Mouse (Mus musculus) adrenal gland, adult 18-20 months (tissue): ENCODE data around the gene Napepld. TPM values are rescaled to one million over a fixed set of nuclear protein-coding genes. Genes with fewer than 3 reads are reported as not detected.

Source experiments
- DNase-seq, 2 experiments: peaks; one replicate each; pipeline ENCODE4 v3.0.0; 2021 to 2022; ENCODE audit warnings: low spot score in 2 of 2
- long read RNA-seq, 2 experiments: library from polyadenylated mRNA; stranded (forward); transcript quantifications; one replicate each; pipeline ENCODE4 v2.0.0; 2021
- total RNA-seq, 2 experiments: library from RNA; stranded (reverse); gene quantifications; 1 replicate in 1 of 2; 2 replicates in 1 of 2; pipeline ENCODE4 v1.2.3; 2021

Napepld gene
- 10 to 100 TPM in 1 of 2 experiments, 1 to 10 TPM in 1; 9.8 to 26.2 TPM for total RNA-seq
- long read RNA-seq, experiment 1, transcript Napepld-202 (5 exons, 3,954 nt): major isoform, 5 of 9 reads
- long read RNA-seq, experiment 1, partial matches to known transcripts: 0 of 9 reads
- long read RNA-seq, experiment 1, other reads (novel, unspliced or antisense): 1 of 9 reads
- long read RNA-seq, experiment 2, transcript Napepld-201 (5 exons, 3,724 nt): major isoform, 25 of 58 reads
- long read RNA-seq, experiment 2, transcript Napepld-202 (5 exons, 3,954 nt): minor isoform, 16 of 58 reads
- long read RNA-seq, experiment 2, partial matches to known transcripts: 6 of 58 reads
- long read RNA-seq, experiment 2, other reads (novel, unspliced or antisense): 11 of 58 reads

DNA sequence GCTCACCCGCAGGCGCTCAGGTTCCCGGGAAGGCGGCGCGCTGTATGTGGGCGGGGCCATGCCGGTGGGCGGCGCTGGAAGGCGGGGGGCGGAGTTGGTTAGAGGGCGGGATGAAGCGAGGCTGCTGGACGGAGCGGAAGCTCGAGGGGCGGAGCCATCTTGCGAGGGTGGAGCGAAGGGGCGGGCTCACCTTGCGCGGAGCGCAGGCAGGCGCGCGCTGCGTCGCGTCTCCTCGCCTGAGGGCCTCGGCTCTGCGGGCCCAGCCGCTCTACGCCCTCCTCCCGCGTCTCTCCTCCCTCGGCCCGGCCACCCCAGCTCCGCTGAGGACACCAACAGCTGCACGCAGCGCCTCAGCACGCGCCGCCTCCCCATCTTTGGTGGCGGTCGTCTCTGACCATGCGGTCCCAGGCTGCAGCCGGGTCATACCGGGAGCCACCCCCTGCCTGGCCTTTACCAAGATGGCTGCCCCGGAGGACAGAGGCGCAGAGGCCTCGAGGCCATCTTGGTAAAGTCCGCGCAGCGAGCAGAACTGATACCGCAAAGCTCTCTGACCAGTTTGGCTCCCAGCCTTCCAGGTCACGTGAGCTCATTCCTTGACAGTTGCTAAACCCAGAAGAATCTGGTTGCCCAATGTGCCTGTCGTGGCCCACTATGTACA, at the start of gene Napepld:
Napepld (minus strand) TSS at position 46 of the 658 bp plus-strand sequence.
- peak; percentile 100 for DNase-seq

DNA sequence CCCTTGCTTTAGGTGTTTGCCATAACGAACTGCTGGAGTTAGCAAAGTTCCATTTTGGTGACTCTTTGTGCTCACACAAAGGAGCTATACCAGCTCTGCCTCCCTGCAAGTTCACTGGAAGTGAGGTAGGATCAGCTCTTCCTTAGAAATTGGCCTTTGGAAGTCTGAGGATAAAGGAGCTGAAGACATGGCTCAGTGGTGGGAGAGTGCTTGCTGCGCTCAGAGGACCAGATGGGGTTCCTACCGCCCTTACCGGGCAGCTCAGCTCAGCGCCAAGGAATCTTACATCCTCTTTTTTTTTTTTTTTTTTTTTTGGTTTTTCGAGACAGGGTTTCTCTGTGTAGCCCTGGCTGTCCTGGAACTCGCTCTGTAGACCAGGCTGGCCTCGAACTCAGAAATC, 44.8 kb upstream of the Napepld start:
- DNase-seq: no peak

DNA sequence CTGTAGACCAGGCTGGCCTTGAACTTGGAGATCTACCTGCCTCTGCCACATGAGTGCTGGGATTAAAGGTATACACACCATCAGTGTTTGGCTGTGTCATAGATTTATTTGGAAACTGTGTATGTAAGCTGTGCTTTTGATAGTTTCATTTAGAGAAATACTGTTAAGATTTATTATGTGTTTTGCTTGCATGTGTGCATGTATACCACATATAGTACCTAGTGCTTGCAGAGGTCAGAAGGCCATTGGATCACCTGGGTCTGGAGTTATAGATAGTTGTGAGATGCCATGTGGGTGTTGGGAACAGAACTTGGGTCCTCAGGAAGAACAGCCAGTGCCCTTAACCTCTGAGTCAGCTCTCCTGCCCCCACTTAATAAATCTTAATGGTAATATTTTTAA, 43.5 kb upstream of the Napepld start:
- no peak for DNase-seq

DNA sequence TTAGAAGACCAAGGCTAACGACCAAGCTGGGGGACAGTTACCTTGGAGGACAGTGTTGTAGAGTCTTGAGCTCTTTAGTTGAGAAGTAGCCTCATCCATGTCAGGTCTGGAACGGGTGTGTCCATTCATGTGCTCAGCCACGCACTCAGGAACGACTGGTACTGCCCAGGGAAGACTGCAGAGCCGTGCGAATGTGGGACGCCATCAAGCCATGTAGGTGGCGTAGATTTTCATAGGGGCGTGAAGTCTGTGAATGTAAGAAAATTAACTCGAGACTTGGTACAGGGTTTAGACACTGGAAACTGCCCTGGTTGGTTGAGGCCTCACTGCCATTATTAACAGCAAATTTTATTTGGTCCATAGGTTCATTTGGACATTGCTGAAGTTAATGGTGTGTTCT, 42.4 kb upstream of the Napepld start:
- DNase-seq: no peak

DNA sequence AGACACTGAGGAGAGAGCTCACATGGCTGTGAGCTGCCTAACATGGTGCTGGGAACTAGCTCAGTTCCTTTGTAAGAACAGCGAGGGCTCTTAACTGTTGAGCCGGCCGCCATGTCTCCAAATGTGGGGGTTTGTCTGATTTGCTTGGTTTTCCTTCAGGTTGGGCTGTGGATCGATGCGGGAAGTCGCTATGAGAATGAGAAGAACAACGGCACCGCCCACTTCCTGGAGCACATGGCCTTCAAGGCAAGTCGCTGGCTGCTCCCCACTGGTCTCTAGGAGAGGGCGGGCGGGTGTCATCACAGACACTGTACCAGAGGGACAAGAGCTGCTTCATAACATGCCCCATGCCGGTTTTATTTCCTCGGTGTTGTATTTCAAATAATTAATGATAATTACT, 38.7 kb upstream of the Napepld start:
- no peak for DNase-seq

DNA sequence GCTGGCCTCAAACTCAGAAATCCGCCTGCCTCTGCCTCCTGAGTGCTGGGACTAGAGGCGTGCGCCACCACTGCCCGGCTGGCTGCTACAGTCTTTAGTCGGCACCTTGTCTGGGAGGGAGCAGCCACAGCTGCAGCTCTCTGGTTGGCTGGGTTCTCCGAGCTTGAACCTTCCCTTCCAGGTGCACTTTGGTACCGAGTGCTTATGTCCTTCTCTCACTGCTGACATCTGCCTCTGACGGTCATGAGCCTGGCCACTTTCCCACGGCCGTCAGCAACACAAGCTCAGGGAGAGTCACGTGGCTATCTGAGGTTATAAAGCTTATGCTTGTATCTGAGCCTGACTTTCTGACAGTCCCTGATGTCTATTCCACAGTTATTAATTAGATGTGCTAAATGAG, 37.9 kb upstream of the Napepld start:
- no peak for DNase-seq

DNA sequence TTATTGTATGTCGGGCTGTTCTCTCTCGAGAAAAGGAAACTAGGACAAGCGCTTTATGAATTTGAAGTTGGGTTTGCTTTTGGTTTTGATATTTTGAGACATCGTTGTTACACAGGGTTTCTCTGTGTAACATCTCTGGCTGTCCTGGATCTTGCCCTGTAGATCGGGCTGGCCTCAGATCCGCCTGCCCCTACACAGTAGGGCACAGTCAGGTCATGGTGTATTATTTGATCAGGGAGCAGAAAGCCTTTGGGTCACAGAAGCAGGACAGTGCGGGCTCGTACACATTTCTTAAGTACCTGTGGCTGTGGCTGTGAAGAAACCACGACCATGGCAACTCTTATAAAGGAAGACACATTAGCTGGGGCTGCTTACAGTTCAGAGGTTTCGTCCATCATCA, 36.4 kb upstream of the Napepld start:
- no peak for DNase-seq

DNA sequence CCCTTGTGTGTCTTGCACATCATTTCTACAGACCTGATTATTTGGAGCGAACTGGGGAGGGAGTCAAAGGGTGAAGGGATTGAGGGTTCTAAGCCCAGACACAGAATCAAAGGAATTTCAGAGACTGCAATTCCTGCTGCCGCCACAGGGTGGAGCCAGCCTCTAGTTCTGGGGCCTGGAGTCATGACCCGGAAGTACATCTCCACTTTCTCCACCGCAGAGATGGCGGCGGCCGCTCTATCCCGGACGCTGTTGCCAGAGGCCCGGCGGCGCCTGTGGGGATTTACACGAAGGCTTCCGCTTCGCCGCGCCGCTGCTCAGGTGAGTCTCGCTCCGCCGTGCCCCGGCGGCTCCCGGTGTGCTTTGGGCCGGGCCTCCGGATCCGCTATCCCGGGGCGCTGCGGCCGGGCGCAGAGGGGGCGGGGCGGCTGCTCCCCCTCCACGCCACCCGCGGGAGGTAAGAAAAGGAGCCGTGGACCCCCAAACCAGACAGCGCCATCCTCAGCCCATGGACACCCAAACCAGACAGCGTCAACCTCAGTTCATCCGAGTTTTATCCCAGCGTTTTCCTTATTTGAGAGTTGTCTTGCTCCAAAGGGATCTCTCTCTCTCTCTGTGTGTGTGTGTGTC, 35.9 kb upstream of the Napepld start, which contains the start of gene Pmpcb:
Pmpcb (plus strand) TSS at position 186 of the 630 bp plus-strand sequence.
- DNase-seq: peak; percentile 81 to 83

DNA sequence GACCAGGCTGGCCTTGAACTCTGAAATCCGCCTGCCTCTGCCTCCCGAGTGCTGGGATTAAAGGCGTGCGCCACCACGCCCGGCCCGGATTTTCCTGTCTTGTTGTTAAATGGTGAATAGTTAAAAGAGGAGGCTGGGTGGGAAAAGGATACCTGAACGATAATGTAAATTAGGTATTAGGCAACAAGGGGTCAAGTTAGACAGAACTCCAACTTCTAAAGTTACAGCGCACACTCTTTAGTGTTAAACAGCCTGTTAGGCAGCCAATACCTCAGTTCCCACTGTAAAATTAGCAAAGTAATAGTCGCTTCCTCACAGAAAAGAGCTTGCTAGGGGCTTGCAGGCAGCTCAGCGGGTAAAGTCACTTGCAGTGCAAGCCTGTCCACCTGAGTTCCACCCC, 34.9 kb upstream of the Napepld start:
- DNase-seq: no peak

DNA sequence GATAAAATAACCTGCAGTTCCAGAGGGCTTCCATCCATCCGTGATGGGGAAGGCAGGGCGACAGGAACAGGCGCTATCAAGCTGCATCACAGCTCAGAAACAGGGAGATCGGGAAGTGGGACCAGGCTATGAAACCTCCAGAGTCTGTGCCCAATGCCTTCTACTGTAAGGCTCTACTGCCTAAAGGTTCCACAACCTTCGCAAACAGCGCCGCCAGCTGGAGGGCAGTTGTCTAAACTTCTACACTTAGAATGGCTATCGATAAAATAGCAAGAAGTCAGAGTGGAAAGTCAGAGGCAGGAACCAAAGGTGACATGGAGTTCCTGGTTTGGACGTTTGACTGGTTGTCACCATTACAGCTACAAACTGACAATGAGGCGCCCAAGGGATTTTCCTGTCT, 34.4 kb upstream of the Napepld start:
- peak; percentile 74 to 76 for DNase-seq

GRCm38 (mm10) chr5:21735100-21735499, 33.9 kb upstream of the Napepld start:
- no peak for DNase-seq

GRCm38 (mm10) chr5:21732930-21733329, 31.7 kb upstream of the Napepld start:
- peak; percentile 50 to 69 for DNase-seq

DNA sequence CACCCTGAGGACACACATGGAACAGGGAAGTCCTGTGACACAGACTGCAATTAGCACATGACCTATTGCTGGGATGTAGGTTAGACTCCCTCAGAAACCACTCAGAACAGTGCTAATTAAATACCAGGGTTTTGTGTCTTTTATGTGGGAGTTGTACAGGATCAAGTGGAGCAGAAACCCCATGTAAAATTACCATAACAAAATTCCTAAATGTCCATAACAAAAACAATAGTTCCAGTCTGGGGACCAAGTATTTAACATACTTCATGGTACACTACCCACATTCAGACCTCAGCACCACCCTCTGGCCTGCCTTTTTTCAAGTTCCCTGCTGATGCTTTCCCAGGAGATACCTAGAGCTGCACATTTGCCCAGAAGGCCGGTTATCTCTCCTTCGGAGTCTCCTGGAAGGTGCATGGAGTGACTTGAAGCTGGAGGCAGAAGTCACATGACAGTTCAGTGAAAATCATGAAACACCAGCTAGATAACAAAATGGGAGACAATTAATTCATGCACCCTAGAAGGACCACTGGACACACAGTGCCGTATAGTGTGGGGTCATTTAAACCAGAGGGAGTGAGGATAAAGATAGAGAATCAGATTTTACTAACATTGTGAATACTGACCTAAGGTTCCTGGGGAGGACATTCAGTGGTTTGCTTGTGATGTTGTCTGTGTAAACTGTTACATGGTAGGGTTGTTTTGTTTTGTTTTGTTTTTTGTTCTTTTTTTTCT, 31.1 kb upstream of the Napepld start:
- no peak for DNase-seq

DNA sequence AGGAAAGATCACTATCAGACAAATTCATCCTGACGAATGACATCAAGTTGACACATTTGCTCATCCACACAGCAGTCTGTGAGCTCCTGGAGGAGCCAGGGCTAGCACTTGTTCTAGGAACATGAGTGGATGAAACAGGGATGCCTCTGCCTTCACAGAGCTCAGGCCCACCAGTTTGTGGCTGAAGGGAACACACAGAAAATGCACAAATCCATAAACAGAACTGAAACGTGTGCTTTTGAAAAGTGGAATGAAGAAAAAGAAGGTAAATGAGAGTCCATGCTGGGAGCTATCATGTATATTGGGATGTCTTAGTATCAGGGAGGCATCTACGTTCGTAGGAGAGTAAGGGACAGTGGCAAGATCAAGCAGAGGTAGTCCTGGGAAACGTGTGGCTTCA, 27.9 kb upstream of the Napepld start:
- DNase-seq: no peak

DNA sequence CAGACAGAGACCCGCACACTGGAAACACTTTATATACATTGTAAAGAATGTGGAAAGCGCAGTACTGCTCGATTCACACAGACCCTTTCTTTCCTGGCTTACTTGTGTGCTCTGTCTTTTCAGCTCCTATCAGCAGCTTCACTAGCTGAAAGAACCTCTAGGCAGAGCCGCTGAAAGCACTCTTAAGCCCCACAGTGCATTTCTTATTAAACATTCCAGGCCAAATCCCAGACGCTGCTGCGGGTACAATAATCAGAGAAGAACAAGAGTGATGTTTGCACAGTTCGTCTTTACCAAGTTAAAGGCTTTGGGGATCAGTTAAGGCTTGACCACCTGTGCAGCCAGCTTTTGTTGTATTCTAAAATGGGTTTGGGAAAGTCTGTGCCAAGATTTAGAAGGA, 23.7 kb upstream of the Napepld start:
- no peak for DNase-seq

GRCm38 (mm10) chr5:21724427-21724826, 23.2 kb upstream of the Napepld start:
- no peak for DNase-seq

- no peak for DNase-seq
Measured at GRCm38 (mm10) chr5:21719209-21719608, 18.0 kb upstream of the Napepld start.

DNA sequence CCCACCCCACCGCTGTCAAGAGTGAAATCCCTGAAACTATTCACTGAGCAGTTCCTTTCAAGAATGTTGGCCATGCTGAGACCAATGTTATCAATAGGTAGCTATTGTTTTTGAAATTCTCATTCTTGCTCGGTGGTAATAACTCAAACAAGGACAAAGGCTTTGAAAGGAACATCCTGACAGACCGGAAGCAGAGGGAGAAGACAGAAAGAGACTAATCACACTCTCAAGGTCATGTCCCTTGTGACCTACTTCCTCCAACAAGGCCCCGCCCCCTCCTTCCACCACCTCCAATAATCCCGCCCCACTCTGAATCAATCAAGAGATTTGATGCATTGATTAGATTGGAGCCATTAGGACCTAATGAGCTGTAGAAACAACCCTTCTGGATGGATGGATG, 17.4 kb upstream of the Napepld start:
- no peak for DNase-seq

DNA sequence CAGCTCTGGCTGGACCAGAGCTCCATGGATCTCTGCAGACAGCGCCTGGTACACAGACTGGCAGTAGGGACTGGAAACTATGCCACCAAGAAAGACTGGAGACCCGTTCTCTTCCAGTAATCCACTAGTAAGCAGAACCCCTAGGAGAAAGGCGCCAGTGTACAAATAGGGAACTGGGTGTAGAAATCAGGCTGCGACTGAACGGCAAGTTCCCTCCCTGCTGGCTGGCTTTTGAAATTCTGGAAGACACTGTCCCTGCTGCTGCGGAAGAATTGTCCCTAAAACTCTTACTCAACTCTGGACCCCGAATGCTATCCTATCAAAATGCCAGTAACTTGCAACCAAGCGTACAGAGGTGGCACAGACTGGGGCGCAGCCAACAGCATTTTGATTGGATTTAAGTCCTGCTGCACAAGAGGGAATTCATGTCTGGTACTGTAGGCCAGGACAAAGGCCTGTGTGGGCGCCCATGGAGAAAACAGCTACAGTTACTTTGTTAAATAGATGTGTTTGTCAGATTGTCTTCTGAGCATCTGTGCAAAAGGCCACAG, 16.0 kb upstream of the Napepld start:
- DNase-seq: no peak

GRCm38 (mm10) chr5:21714447-21714846, 13.3 kb upstream of the Napepld start:
- DNase-seq: no peak

- DNase-seq: no peak
Measured at GRCm38 (mm10) chr5:21712127-21712715, 11.0 kb upstream of the Napepld start.
